Mouse (Mus musculus) frontal cortex, adult 2 months (tissue): ENCODE results near the gene Arl13b. TPM values are rescaled to one million over a fixed set of nuclear protein-coding genes. Genes with fewer than 3 reads are reported as not detected.

Source experiments
- DNase-seq, 2 experiments: peaks; one replicate each; pipeline ENCODE4 v3.0.0; 2022; ENCODE audit warnings: low spot score in 1 of 2; ENCODE audit errors: extremely low spot score in 1 of 2
- polyA plus RNA-seq: library from polyadenylated mRNA; depleted of rRNA; stranded (reverse); fragments of >200 nt; gene quantifications from 2 replicates; pipeline ENCODE4 v1.2.3, GENCODE M21; 2012

Gene Arl13b
- polyA plus RNA-seq, 1 experiment, result 9.5 TPM

DNA sequence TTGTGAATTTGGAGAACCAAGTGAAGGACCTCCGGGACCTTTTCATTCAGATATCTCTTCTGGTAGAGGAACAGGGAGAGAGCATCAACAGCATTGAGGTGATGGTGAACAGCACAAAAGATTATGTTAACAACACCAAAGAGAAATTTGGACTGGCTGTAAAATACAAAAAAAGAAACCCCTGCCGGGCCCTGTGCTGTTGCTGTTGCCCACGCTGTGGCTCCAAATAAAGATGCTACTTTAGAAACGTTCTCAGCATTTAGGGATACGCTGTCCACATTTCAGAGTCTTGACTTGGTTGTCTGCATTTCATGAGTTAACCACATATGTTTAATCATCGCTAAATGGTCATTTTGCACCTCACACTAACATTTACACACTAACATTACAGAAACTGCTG lies 24.4 kb downstream of the Arl13b start:
- no peak for DNase-seq

DNA sequence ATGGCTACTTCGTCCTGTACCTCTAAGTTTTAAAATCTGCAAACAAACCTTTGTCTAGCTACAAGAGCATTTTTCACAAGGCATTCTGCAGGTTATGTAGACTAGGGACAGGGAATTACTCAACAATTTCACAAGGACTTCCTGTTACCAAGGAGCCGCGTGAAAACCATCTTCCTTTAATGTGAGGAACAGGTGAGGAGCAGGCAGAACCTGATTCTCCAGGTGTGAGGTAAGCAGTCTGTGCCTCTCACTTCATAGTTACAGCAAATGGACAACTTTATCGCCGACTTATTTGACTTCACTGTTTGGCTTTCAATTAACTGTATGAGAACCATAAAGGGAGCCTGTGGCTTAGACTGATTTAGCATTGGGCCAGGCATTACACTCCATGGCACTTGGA lies 32.3 kb downstream of the Arl13b start, which contains the start of gene Stx19:
Gene Stx19 (plus strand): TSS at position 186 of the 400 bp plus-strand sequence.
- DNase-seq, result no peak

DNA sequence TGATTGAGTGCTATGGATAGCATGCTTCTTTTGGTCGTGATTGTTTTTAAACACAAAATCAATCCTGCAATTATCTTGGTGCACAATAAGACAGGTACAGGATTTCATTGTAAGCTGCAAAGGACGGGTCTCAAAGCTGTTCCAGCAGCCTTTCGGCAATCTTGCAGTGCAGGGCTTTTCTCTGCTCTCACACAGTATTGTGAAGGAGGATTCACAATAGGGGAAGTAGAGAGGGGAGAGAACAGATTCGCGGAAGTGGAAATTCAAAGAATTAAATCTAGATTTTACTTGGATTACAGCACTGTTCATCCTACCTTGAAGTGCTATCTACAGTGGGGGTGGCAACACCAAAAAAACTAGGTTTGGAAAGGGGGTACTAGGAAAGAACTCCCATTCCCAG lies 33.0 kb downstream of the Arl13b start:
- no peak for DNase-seq

DNA sequence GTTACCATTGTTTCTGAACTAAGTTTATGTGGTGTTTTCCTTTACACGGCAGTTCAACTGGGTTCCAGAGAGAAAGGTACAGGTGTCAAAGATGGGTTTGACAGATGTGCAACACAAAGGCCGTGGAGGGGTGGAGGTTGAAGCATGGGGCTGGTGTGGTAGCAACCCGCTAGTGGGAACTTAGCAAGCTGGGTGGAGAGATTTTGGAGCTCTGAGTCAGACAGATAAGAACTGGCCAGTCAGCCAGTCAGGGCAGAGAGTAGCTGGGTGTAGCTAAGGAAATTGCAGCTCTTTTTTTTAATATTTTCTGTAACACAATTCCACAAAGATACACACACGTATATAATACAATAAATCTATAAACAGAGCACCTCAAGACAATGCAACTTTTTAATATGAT lies 36.0 kb downstream of the Arl13b start:
- no peak for DNase-seq

DNA sequence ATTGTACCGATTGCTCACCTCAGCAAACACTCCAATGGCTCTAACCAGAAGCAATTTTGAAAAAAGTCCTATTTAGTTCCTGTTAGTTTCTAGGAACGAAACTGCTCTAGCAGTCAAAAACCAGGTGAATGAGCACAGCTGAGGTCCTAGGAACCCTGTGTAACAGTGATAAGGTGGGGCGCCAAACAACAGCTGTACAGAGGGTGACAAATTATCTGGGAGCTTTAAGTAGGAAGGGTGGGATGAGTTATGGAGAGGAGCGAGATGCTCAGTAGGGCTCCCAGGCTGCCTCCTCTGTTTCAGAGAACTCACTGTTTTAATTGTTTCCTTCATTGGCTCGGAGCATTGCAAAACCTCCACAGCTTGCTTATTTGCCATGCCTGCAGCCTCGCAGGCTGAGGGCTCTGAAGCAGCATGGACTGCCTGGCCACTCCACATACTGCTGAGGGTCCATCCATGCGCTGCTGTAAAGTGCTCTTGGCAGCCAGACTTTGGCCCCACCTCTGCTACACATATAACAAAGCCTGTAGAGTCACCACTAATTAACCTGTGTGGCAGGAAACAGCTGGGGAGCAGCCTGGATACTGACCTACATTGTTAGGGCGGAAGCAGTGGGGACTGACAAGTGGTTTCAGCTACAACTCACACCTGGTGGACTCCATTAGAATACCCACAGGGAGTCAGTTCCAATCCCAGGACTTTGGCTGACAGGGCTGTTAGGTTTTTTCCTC lies 39.4 kb downstream of the Arl13b start:
- DNase-seq, result no peak

DNA sequence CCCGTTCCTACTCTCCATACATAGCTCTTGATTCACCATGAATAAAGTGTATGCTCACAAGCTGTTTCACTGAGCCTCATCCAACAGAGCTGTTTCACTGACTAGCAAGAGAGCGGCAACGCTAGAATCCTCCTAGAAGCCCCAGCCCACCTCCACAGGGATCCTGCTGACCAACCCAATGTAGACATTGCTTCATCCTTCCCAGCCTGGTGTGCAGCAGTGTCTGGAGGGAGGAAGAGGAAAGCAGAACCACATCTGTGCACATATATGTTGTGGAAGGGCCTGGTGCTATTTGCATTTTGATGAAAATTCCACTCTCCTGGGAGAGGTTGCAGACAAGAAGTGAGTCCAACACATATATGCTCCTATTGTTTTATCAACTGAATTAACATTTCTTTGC lies 42.2 kb downstream of the Arl13b start:
- DNase-seq, result no peak

DNA sequence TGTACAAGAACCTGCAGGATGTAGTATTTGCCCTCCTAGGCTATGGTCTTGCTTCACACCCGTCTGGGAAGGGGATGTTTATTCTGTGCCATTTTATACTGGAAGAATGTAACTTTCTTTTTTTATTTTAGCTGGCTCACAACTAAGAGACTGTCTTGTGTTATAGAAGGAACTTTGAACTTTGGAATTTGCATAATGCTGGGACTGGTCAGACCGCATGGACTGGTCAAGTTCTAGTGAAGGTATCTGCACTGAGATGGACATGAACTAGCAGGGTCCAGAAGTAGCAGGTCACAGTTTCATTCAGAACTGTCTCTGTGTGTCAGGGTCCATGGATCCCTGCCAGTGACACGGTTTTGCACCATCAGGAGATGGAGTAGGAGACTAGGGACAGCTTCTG lies 47.0 kb downstream of the Arl13b start:
- DNase-seq, result no peak

DNA sequence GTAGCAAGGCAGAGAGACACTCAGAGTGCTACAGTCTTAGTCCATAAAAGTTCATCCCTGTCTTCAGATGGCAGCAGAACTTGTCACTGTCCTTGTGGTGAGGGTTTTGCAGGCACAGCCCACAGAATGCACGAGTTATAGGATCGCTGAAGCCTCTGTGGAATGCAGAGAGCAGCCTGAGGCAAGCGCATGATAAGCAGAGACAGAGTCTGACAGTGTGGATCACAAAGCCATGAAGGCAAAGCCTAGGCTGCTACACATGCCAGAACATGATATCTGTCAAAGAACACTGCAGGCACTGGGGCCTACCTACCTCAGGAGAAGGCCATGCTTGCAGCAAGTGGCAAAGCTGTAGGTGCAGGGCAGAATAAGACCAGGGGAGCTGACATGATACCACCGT lies 47.4 kb downstream of the Arl13b start:
- DNase-seq, result no peak

DNA sequence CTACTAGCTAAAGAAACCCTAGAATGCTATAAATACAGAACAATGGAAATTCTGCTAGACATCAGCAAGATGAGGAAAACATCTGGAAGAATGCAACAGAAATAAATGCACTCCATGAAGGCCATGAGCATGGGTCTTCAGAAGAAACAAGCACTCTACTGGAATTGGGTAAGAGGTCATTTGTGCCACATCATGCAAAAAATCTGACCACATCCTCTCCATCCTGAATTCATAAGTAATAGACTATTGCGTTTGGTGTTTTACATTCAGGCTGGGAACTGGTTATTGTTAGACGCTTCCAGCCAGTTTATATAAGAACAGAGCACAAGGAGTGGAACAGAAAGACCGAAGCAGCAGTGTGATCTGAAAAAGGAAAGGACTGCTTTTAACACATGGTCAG lies 48.0 kb downstream of the Arl13b start:
- DNase-seq, result no peak

DNA sequence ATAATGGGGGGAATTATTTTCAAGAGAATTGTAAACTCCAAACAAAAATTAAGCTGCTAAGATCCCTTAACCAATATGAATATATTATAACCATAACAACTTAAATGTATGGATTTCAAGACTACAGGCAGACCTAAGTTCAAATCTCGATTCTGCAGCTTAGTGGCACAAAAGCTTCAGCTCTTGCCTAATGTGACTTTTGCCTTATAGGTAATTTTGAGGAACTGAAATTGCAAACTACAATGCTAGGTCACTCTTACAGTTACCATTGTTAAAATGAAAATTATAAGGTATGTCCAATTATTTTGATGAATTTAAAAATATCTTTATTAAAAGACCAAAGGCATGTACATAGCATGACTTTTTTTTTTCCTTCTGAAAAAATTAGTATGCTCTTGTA lies 50.2 kb downstream of the Arl13b start:
- DNase-seq, result no peak

DNA sequence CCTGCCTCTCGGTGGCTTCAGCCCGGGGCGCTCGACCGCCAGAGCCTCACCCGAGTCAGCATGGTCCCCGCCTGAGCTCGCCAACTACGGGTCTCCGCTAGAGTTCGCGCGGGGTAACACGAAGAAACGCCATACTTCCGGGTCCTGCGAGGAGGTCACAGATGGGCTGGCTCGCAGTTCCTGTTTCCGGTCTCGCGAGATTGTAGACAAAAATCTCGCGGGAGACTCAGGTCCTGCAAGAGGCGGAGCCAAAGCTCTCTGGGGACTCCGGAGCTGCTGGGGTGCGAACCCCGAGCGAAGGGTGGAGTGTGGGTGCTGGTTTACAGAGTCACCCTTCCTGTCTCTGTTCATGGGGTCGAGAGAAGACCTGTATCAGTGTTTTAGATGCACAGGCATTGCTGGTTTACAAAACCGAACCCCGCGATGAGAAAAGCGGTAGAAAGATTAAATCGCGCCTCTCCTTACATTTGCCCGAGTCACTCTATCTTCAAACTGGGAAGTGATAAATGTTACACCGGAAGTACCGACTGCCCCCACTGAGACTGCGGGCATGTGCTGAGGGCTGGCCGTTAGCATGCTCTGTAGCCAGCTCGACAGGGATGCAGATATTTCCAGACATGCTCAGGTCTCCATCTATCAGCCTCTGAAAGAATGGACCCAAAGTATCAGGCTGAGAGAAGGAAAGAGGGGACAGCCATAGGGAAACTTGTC lies 60.1 kb downstream of the Arl13b start, which contains the start of gene Nsun3:
Gene Nsun3 (minus strand): TSS at position 198 of the 711 bp plus-strand sequence.
- peak; percentile 94 to 96 for DNase-seq

DNA sequence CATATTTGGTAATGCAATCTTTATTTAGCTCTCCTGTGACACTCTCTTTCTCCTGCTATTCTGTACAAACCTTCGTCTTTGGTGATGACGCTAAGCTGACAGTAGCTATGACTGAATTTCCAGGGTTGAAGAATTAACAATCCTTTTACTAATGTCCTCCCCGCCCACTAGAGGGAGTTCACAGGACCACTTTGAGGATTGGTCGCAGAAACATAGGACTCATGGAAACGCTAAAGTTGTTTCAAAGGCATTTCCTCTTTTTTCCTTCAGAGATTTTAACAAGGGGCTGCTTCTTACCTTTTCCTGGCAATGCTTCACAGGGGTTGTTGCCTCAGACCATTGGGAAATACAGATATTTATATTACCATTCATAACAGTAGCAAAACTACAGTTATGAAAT lies 64.6 kb downstream of the Arl13b start:
- no peak for DNase-seq

DNA sequence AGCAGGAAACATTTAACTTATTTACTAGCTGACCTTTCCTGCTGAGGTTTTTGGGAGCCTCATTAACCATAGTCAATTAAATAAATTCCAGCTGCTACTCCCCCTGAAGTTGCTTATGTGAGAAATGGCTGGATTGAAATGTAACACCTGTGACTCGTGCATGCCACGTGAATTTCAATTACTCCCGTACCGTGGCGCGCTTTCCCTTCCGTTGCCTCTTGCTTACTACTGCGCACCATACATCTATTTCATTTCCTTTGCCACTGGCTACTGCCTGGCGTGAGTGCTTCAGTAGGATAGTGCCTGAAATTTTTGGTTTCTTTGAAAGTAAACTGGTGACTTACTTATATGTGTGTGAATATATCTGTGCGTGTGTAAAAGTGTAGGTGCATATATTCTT lies 68.6 kb downstream of the Arl13b start:
- no peak for DNase-seq

DNA sequence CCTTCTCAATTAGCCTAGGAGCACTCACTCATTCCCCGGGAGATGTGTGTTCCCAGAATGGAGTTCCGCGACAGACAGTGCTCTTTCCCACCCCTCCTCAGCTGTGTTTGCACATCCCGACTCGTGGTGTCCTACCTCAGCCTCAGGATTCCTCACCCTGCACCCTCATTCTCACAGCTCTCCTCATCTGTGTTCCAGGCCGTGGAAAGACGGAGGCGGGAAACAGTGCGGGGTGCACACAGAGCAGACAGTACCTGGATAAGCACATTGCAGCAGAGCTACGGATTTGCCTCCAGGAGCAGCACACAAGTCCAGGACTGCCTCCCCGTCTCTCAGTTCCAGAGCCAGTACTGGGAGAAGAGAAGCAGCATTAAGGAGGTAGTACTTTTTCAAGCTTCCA lies 70.8 kb downstream of the Arl13b start:
- peak in 1 of 2 experiments; percentile 23 for DNase-seq

DNA sequence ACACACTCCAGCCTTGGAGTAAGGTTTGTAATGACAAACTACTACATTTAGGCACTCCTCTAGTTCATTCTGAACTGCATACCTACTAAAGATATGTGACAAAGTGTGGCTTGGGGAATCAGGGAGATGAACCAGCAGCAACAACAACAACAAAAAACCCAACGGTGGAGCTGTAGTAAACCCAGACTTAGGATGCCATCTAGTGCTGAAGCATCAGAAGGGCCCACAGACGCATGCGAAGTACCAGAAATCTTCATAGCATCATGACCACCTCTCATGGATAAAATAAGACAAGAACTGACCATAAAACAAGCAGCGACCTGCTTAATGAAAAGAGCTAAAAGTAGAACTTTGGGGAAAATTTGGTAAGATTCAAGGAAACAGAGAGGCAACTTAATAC lies 73.4 kb downstream of the Arl13b start:
- DNase-seq, result peak in 1 of 2 experiments; percentile 33

DNA sequence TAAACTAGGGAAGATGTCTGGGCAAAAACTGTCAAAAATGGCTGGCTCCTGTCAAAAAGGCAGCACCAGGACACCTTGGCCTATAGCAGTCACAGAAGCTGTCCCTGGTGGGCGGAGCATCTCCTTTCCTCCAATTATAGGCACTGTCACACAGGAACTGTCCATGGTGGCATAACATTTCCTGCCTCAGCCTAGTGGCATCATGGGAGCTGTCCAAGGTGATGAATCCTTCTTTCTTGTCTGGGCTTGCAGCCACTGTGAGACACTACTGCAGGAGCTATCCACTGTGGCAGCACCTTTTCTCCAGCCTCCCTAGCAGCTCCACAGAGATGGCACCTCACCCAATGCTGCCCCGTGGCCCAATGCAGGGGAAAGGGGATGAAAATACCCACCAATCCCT lies 88.5 kb downstream of the Arl13b start:
- no peak for DNase-seq

DNA sequence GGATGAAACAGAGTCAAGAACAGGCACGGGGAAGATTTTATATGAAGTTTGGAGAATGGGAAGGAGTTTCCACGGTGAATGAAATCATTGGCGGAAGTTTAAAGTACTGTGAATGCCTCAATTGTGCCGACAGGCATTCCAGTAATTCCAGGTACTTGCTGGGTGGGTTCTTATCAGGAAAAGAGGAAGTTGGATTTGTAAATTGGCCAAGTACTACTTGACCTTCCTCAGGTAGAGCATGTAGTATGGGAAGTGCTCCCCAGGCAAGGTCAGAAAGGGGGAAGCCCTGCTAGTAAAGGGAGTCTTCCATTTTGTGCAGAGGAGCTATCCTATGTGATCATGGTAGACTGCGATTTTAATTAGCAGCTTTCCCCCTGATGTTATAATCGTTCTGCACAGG lies 91.5 kb downstream of the Arl13b start:
- DNase-seq, result no peak

DNA sequence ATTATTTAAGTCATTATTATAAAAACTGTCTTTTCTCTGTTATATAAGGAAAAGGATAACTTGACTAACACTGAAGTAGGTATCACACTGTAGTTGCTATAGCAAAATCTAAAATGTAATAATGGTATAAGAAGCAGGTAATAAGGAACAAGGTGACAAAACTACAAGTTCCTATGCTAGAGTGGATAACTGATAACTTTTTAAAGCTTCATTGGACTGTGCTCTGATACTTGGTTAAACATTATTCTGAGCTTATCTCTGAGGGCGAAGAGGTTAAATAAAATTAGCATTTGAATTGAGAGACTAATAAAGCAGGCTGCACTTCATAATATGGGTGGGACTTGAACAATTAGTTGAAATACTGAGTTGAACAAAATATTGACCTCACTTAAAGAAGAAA lies 93.2 kb downstream of the Arl13b start:
- no peak for DNase-seq

DNA sequence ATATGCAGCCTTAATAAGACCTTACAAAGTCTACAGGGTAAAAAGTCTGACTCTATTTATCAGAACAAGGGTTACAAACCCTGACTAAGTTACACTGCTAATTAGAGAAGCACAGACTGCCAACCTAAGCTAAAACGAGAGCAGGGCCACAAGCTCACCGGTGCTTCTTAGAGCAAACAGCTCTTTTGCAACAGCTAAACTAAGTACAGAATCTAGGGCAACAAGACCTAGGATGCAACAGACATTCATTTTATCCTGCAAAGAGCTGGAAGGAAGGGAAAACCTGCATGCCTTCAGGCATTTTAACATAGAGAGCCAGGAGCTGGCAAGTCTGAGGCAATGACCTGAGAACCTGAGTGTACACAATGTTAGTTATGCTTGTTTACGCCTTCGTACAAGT lies 93.8 kb downstream of the Arl13b start:
- no peak for DNase-seq

DNA sequence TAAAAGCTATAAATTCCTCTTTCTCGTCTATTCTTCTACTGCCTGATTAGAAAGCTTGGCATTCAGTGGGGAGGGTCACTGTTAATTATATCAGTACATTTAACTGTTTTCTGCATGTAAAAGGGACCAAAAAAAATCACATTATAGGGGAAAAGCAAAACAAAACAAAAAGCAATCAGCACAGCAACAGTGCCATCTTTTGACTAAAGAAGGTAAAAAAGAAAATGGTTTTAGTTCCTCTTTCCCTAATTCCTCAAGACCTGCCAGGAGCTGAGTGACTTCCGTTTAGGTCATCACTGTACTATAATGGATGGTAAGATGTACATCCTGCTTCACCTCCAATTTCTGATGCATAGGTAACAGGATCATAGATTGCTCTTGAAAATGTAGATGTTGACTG lies 101.0 kb downstream of the Arl13b start:
- peak in 1 of 2 experiments; percentile 24 for DNase-seq
